Mouse (Mus musculus) ES-E14 (cell line): ENCODE data around the gene Vps11.

ENCODE experiments used
- CHD2 ChIP-seq: IDR thresholded peaks from 2 replicates; pipeline ENCODE4 v1.6.1; 2014; ENCODE audit warnings: mild to moderate bottlenecking, low read depth, low read length, inconsistent platforms
- MAFK ChIP-seq: IDR thresholded peaks from 2 replicates; pipeline ENCODE4 v1.6.1; 2014; ENCODE audit warnings: mild to moderate bottlenecking, low read depth, low read length, inconsistent platforms; ENCODE audit not compliant: insufficient read depth
- ZC3H11A ChIP-seq: IDR thresholded peaks from 2 replicates; pipeline ENCODE4 v1.6.1; 2012; ENCODE audit warnings: low read depth, mild to moderate bottlenecking, inconsistent platforms, low read length, borderline replicate concordance
- ZNF384 ChIP-seq: IDR thresholded peaks from 2 replicates; pipeline ENCODE4 v1.6.1; 2012; ENCODE audit warnings: low read depth, low read length, inconsistent platforms

DNA sequence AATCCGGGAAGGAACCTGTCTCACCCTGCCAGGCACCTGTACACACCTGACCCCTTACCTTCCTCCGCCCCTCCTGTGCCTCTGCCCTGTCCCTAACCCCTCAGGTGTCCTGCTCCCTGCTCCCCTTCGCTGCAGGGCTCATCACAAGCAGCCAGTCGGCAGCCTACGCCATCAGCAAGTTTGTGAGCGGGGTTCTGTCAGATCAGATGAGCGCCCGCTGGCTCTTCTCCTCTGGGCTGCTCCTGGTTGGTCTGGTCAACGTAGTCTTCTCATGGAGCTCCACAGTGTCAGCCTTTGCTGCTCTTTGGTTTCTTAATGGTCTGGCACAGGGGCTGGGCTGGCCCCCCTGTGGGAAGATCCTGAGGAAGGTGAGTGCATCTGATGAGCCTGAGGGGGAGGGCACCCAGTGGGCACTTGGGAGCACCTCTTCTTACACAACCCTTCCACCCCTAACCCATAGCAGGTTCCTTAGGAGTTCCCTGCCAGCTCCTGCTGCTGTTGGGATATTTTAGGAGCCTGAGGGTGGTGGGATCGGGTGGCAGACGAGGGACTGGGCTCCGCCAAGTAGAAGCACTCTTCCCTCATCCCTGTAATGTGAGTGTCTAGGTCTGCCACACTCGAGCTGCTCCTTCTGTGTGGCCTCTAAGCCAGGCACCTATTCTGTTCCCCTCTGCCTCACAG, 37.8 kb upstream of the Vps11 start:
- no peak for TF ChIP-seq ZC3H11A
- no peak for TF ChIP-seq CHD2
- TF ChIP-seq MAFK, result no peak
- no peak for TF ChIP-seq ZNF384
